Mouse (Mus musculus) 3T3-L1 (cell line): Measurements from ENCODE around the gene Zbp1.

Experiments
- DNase-seq: peaks from one replicate; pipeline ENCODE4 v3.0.0-alpha.2; 2015; ENCODE audit warnings: low read depth, low spot score

Zbp1 gene

DNA sequence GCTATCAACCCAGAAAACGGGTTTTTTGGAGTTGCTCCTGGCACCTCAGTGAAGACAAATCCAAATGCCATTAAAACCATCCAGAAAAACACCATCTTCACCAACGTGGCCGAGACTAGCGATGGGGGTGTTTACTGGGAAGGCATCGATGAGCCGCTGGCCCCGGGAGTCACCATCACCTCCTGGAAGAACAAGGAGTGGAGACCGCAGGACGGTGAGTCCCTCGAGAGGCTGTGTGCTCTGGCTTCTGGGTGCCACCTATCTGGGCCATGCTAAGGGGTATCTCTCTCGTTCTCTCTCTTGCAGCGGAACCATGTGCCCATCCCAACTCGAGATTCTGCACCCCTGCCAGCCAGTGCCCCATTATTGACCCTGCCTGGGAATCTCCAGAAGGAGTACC lies 61.8 kb downstream of the Zbp1 start:
- DNase-seq: no peak
